Mouse (Mus musculus) liver, embryonic 16.5 days (tissue): ENCODE data around the gene Zeb2. TPM values are rescaled to one million over a fixed set of nuclear protein-coding genes. Genes with fewer than 3 reads are reported as not detected.

Experiments
- ATAC-seq: fragments of 200-750 bp; cut with Nextera tagmentation; 2 replicates; pipeline ENCODE4 v1.8.0; 2017; ENCODE audit warnings: low read depth, mild to moderate bottlenecking, moderate number of reproducible peaks, moderate library complexity
- H3K27ac ChIP-seq: fragments of 300-500 bp; sonication (generic); 2 replicates; pipeline ENCODE4 v1.5.1; 2014; ENCODE audit warnings: mild to moderate bottlenecking, low read length
- H3K27me3 ChIP-seq: fragments of 300-500 bp; sonication (generic); 2 replicates; pipeline ENCODE4 v1.6.1; 2014; ENCODE audit warnings: low read depth, low read length, mixed read lengths; ENCODE audit not compliant: control insufficient read depth, insufficient read depth
- H3K36me3 ChIP-seq: fragments of 300-500 bp; sonication (generic); 2 replicates; pipeline ENCODE4 v1.6.1; 2014; ENCODE audit warnings: mild to moderate bottlenecking; ENCODE audit not compliant: control insufficient read depth, insufficient read depth
- H3K4me1 ChIP-seq: fragments of 300-500 bp; sonication (generic); 2 replicates; pipeline ENCODE4 v1.6.1; 2014; ENCODE audit warnings: low read depth, low read length, mixed read lengths; ENCODE audit not compliant: control insufficient read depth
- H3K4me2 ChIP-seq: fragments of 300-500 bp; sonication (generic); 2 replicates; pipeline ENCODE4 v1.6.1; 2014; ENCODE audit warnings: low read depth, low read length, mixed read lengths
- H3K4me3 ChIP-seq: fragments of 300-500 bp; sonication (generic); 2 replicates; pipeline ENCODE4 v1.5.1; 2014; ENCODE audit warnings: low read depth, mild to moderate bottlenecking, low read length
- H3K9ac ChIP-seq: fragments of 300-500 bp; sonication (generic); 2 replicates; pipeline ENCODE4 v1.6.1; 2014; ENCODE audit warnings: low read depth, low read length
- H3K9me3 ChIP-seq: fragments of 300-500 bp; sonication (generic); replicated peaks from 2 replicates; pipeline ENCODE4 v1.6.1; 2016; ENCODE audit warnings: low read length; ENCODE audit not compliant: control insufficient read depth
- WGBS: fragments of 180-500 bp; shearing (Covaris S2); extraction: QIAGEN DNeasy Blood & Tissue Kit; methylation state at CpG from one replicate; pipeline ENCODE4 v1.1.7; 2014; ENCODE audit not compliant: insufficient replicate concordance; 5-methylcytosine and 5-hydroxymethylcytosine counted together
- polyA plus RNA-seq: library from polyadenylated mRNA; unstranded; fragments of >200 nt; fragmentation: Nextera tagmentation; extraction: Ambion mirVana; gene quantifications from 2 replicates; pipeline ENCODE4 v1.2.1, GENCODE M21; 2015

Zeb2 gene
- polyA plus RNA-seq, 1 experiment from 2014 or later: 12.1 TPM

DNA sequence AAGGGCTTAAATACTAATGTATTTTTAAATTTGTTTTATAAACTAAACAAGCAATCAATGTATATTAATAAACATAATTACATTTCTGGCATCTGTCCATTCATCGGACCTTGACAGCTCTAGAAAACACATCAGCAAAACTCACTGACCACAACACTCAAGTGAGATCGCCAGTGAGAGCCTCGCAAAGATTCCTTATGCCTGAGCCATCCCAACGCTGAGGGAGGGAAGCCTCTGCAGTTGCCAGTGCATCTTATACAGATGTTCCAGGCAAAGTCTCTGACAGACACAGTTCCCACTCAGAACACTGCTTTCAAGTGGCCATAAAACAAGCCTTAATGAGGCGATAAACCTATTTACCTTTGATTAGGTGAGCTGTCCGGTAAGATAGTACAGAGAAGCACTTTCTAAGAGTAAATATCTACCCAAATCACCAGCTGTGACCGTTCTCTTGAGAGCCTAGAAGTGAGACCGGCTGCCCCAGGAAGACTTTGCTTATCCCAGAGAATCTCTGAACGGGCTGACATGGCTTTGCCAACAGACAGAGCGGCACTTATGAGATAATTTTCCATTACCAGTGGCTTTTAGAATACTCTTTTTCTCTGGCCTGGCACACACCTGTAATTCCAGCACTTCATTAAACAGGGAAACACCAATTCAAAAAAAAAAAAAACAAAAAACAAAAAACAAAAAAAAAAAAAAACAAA is 60.2 kb downstream of the Zeb2 start:
- no peaks in the 10 kb centered on the region for H3K36me3 ChIP-seq
- peaks cover 63% of the 10 kb centered on the region for H3K4me1 ChIP-seq
- H3K9me3 ChIP-seq: no peaks in the 10 kb centered on the region
- H3K27ac ChIP-seq: peak overlapping the region; percentile 48
- 40% methylated on average over 10 of the region's 10 CpGs for WGBS
- no peak overlapping the region for H3K9ac ChIP-seq
- no peaks in the 10 kb centered on the region for H3K27me3 ChIP-seq
- no peak overlapping the region for H3K4me3 ChIP-seq
- ATAC-seq: no peak
- peak overlapping the region; percentile 28; the same call in 1 of the 2 replicates for H3K4me2 ChIP-seq

- H3K9ac ChIP-seq: peak overlapping the region; percentile 24
- H3K27ac ChIP-seq: peak overlapping the region; percentile 91
- peaks cover 60% of the 10 kb centered on the region for H3K4me1 ChIP-seq
Measured at GRCm38 (mm10) chr2:45055926-45056325, 61.3 kb downstream of the Zeb2 start.

DNA sequence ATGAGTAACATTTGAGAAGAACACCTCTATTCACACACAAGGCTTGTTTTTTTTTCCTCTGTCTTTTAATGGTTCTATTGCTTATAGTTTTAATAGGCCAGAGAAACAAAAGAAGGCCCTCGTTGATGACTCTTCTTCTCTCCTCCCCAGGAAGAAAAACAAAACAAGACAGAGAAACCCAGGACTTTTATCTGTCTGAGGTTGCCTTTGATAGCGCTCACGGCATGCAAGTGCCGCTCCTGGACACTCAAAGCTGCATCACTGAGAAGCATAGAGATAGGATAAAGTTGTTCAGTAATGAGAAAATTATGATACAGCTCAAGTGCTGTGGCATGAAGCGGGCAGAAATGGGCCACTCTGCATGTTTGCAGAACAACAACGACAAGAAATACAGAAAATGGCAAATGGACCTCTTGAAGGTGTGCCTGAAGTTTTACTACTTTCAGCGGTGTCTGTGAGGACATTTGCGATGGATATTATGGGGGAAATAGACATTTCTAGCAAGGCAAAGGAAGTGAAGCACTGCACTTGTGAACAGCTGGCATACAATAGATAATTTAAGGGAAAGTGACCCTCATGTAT is 62.1 kb downstream of the Zeb2 start:
- ATAC-seq: peak; percentile 49
- Histone ChIP-seq H3K9me3 (no peaks in the 10 kb centered on the region), H3K9ac (peak overlapping the region; percentile 24; the same call in 1 of the 2 replicates), H3K4me1 (peaks cover 58% of the 10 kb centered on the region), H3K4me2 (peak overlapping the region; percentile 57), H3K27me3 (no peaks in the 10 kb centered on the region), H3K4me3 (0 out of 2 replicates have a peak overlapping the region, but pooled peaks have one; percentile 1), H3K27ac (peak overlapping the region; percentile 91), H3K36me3 (no peaks in the 10 kb centered on the region)
- WGBS: 35% methylated on average over 8 of the region's 8 CpGs

More at GRCm38 (mm10) chr2:45055926-45056325, 61.3 kb downstream of the Zeb2 start:
- Histone ChIP-seq H3K27me3 (no peaks in the 10 kb centered on the region), H3K4me3 (peak overlapping the region; percentile 25), H3K9me3 (no peaks in the 10 kb centered on the region), H3K36me3 (no peaks in the 10 kb centered on the region), H3K4me2 (peak overlapping the region; percentile 57)
- WGBS: 31% methylated on average over 6 of the region's 6 CpGs
- ATAC-seq: peak; percentile 82

DNA sequence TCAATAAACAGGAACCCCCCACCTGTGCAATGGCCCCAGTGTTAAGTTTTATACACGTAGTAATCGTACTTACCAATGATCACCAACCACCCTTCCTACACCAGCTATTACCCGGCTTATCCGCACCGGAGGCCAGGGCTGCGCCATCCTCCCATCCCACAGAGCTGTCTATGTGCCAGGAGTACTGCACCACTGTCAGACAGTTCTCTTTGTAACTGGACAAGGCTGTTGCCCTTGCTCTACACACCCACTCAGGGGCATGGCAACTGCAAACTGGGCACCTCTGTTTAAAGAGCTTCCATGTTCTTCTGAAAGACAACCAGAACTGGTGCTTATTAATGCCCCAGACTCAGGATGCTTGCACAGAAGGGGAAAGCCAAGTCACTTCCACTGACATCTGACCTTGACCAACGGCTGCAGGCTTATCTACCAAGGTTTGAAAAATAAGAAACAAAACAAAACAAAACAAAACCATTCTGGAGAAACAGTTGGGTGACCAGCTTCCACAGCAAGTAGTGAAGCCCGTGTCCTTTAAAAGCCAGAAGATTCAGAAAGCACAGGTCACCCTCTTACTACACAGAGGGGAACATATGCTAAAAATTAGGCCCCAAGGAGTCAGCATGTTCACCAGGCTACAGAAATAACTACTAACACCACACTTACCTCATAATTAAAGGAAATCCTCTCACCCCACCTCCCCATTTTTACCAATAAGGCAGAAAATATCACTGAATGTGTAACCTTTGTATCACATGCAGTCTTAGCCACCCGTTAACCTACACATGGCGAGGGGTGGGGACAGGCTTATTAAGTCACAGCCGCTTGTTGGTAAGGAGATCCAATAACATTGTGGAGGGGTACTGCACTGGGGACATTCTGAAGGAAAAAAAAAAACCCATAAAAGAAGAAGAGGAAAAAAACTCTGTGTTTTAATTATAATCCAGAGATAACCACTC is 62.8 kb downstream of the Zeb2 start:
- no peaks in the 10 kb centered on the region for H3K27me3 ChIP-seq
- 73% methylated on average over 11 of the region's 11 CpGs for WGBS
- H3K9ac ChIP-seq: 0 out of 2 replicates have a peak overlapping the region, but pooled peaks have one; percentile 8
- no peak for ATAC-seq
- no peaks in the 10 kb centered on the region for H3K36me3 ChIP-seq
- H3K27ac ChIP-seq: peak overlapping the region; percentile 64
- H3K4me2 ChIP-seq: peak overlapping the region; percentile 57; the same call in 1 of the 2 replicates
- H3K4me3 ChIP-seq: no peak overlapping the region
- H3K9me3 ChIP-seq: no peaks in the 10 kb centered on the region
- H3K4me1 ChIP-seq: peaks cover 59% of the 10 kb centered on the region

DNA sequence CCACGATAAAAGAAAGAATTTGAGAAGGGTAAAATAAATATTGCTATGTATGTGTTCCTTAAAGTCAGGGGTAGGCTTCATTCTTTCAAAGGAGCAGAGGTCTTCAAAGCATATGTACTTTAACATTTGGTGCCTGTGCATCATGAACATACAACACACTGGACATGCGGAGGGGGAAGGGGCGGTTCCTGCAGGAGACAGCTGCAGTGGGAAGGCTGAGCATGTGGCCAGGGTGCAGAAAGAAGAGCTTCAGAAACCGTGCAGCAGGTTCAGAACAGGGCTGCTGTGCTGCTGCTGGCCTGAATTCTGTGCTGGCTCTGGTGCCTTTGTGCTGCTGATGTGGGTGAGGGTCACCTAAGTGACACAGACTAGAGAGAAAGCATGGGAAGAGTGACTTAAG is 64.6 kb downstream of the Zeb2 start:
- H3K9me3 ChIP-seq: no peaks in the 10 kb centered on the region
- peaks cover 53% of the 10 kb centered on the region for H3K4me1 ChIP-seq
- no peak overlapping the region for H3K27ac ChIP-seq

DNA sequence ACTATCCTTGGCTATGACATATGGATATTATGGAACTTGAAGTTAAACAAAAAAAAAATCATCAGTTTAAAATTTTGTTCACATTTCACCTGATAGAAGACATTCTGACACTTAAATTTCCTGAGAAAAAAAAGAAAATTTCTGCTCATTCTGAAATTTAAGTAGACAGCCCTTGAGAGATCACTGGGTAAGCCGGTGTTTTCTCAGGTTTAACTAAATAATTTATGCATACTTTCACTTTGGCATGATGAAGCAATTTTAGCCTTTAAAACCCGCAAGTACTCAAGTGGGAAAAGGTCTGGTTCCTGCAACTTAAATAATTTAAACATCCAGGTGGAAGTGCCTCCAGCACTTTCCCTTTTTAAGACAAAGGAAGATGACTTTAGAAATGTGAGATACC is 65.9 kb downstream of the Zeb2 start:
- no peaks in the 10 kb centered on the region for H3K36me3 ChIP-seq
- no peak overlapping the region for H3K4me2 ChIP-seq
- ATAC-seq: no peak
- no peak overlapping the region for H3K27ac ChIP-seq
- H3K27me3 ChIP-seq: no peaks in the 10 kb centered on the region
- no peaks in the 10 kb centered on the region for H3K9me3 ChIP-seq
- H3K4me1 ChIP-seq: peaks cover 51% of the 10 kb centered on the region
- WGBS: 74% methylated on average over 2 of the region's 2 CpGs
- no peak overlapping the region for H3K4me3 ChIP-seq
- H3K9ac ChIP-seq: no peak overlapping the region

More for the DNA sequence above, 64.6 kb downstream of the Zeb2 start:
- Histone ChIP-seq H3K4me2 (no peak overlapping the region), H3K4me3 (no peak overlapping the region), H3K9ac (no peak overlapping the region), H3K36me3 (no peaks in the 10 kb centered on the region), H3K27me3 (no peaks in the 10 kb centered on the region)
- ATAC-seq: no peak
- whole genome bisulfite sequencing: 60% methylated on average over 4 of the region's 4 CpGs

DNA sequence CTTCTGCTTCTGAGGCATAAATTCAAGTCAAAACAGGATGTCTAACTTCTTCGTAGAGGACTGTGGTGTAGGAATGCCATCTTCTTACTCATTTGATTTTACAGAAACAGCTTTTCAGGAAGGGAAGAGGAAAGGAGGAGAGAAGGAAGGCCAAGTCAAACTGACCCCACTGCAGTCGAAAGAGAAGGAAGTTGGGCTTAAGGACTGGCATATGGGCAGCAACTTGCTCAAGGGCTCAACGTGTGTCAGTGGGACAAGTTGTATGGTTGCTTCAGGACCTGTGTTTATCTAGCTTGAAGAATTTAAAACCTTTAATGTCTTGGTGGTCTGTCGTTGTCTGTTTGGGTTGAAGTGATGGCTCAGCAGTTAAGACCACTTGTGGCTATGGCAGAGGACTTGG is 67.3 kb downstream of the Zeb2 start:
- 49% methylated on average over 4 of the region's 4 CpGs for WGBS
- no peak overlapping the region for H3K27ac ChIP-seq
- no peaks in the 10 kb centered on the region for H3K36me3 ChIP-seq
- H3K4me2 ChIP-seq: no peak overlapping the region
- no peaks in the 10 kb centered on the region for H3K27me3 ChIP-seq
- no peak overlapping the region for H3K4me3 ChIP-seq
- no peak for ATAC-seq
- H3K9ac ChIP-seq: no peak overlapping the region
- H3K9me3 ChIP-seq: no peaks in the 10 kb centered on the region
- peaks cover 43% of the 10 kb centered on the region for H3K4me1 ChIP-seq

DNA sequence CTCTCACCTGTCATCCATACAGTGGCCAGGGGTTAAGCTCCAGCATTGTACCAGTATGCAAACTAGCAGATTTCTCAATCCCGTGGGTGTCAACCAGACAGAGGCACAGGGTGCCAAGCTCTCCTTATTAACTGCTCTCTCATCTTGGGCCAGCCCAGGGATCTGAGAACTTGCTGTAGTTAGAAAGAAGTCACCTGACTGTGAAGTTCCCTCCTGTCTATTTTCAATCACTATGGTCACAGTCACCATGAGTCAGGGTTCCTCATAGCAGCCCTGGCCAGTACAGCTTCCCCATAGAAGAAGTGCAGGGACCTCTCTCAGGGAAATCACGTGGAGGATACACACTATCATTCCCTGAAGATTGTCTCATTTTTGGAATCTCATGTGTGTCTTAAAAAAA is 67.9 kb downstream of the Zeb2 start:
- peak; percentile 57 for ATAC-seq
- no peak overlapping the region for H3K27ac ChIP-seq

More for the DNA sequence above, 67.9 kb downstream of the Zeb2 start:
- Histone ChIP-seq H3K9me3 (no peaks in the 10 kb centered on the region), H3K27me3 (no peaks in the 10 kb centered on the region), H3K4me2 (no peak overlapping the region), H3K4me3 (no peak overlapping the region), H3K4me1 (peaks cover 44% of the 10 kb centered on the region), H3K9ac (no peak overlapping the region), H3K36me3 (no peaks in the 10 kb centered on the region)
- 25% methylated on average over 2 of the region's 2 CpGs for WGBS
